Mouse (Mus musculus) intestine, embryonic 16.5 days (tissue): ENCODE results near the gene Fbxl5. TPM values are rescaled to one million over a fixed set of nuclear protein-coding genes. Genes with fewer than 3 reads are reported as not detected.

ENCODE experiments used
- ATAC-seq: fragments of 200-750 bp; cut with Nextera tagmentation; 2 replicates; pipeline ENCODE4 v1.8.0; 2017; ENCODE audit warnings: moderate TSS enrichment, moderate library complexity
- H3K27ac ChIP-seq: fragments of 300-500 bp; sonication (generic); 2 replicates; pipeline ENCODE4 v1.5.1; 2014; ENCODE audit warnings: mild to moderate bottlenecking, low read length
- H3K27me3 ChIP-seq: fragments of 300-500 bp; sonication (generic); replicated peaks from 2 replicates; pipeline ENCODE4 v1.6.1; 2014; ENCODE audit warnings: low read length, control low read depth, mixed read lengths; ENCODE audit not compliant: control insufficient read depth, insufficient read depth
- H3K36me3 ChIP-seq: fragments of 300-500 bp; sonication (generic); 2 replicates; pipeline ENCODE4 v1.6.1; 2014; ENCODE audit warnings: low read length, control low read depth; ENCODE audit not compliant: control insufficient read depth, insufficient read depth
- H3K4me1 ChIP-seq: fragments of 300-500 bp; sonication (generic); 2 replicates; pipeline ENCODE4 v1.6.1; 2014; ENCODE audit warnings: low read length, control low read depth, mixed read lengths; ENCODE audit not compliant: control insufficient read depth, insufficient read depth
- H3K4me2 ChIP-seq: fragments of 300-500 bp; sonication (generic); 2 replicates; pipeline ENCODE4 v1.6.1; 2014; ENCODE audit warnings: low read depth, low read length, control low read depth
- H3K4me3 ChIP-seq: fragments of 300-500 bp; sonication (generic); 2 replicates; pipeline ENCODE4 v1.5.1; 2014; ENCODE audit warnings: mild to moderate bottlenecking, low read length
- H3K9ac ChIP-seq: fragments of 300-500 bp; sonication (generic); 2 replicates; pipeline ENCODE4 v1.6.1; 2014; ENCODE audit warnings: low read depth, low read length
- H3K9me3 ChIP-seq: fragments of 300-500 bp; sonication (generic); 2 replicates; pipeline ENCODE4 v1.6.1; 2016; ENCODE audit warnings: low read length, control low read depth; ENCODE audit not compliant: control insufficient read depth
- WGBS: fragments of 180-500 bp; shearing (Covaris S2); extraction: QIAGEN DNeasy Blood & Tissue Kit; methylation state at CpG from one replicate; pipeline ENCODE4 v1.1.7; 2014; 5-methylcytosine and 5-hydroxymethylcytosine counted together
- polyA plus RNA-seq: library from polyadenylated mRNA; unstranded; fragments of >200 nt; fragmentation: Nextera tagmentation; extraction: Ambion mirVana; gene quantifications from 2 replicates; pipeline ENCODE4 v1.2.1, GENCODE M21; 2015

Gene Fbxl5
- polyA plus RNA-seq, 1 experiment from 2014 or later: 57.1 TPM

- 34% methylated on average over 11 of the region's 11 CpGs for WGBS
These were observed 19.9 kb upstream of the Fbxl5 start for GRCm38 (mm10) chr5:43841144-43842010.

GRCm38 (mm10) chr5:43837372-43837771 is 15.9 kb upstream of the Fbxl5 start:
- no peak overlapping the region for H3K4me3 ChIP-seq
- no peaks in the 10 kb centered on the region for H3K36me3 ChIP-seq
- no peaks in the 10 kb centered on the region for H3K9me3 ChIP-seq
- H3K27ac ChIP-seq: no peak overlapping the region
- H3K4me2 ChIP-seq: no peak overlapping the region
- no peak for ATAC-seq
- 56% methylated on average over 5 of the region's 5 CpGs for WGBS
- H3K27me3 ChIP-seq: no peaks in the 10 kb centered on the region
- H3K4me1 ChIP-seq: no peaks in the 10 kb centered on the region
- H3K9ac ChIP-seq: no peak overlapping the region

More at GRCm38 (mm10) chr5:43841144-43842010, 19.9 kb upstream of the Fbxl5 start:
- no peaks in the 10 kb centered on the region for H3K36me3 ChIP-seq
- H3K27me3 ChIP-seq: no peaks in the 10 kb centered on the region
- ATAC-seq: peak; percentile 71
- H3K4me1 ChIP-seq: peaks cover 4% of the 10 kb centered on the region; the same call in 1 of the 2 replicates
- H3K9me3 ChIP-seq: no peaks in the 10 kb centered on the region
- H3K27ac ChIP-seq: no peak overlapping the region
- 0 out of 2 replicates have a peak overlapping the region, but pooled peaks have one; percentile 15 for H3K9ac ChIP-seq
- no peak overlapping the region for H3K4me3 ChIP-seq
- H3K4me2 ChIP-seq: peak overlapping the region; percentile 22

- WGBS: 86% methylated on average over 7 of the region's 7 CpGs
- Histone ChIP-seq H3K27ac (no peak overlapping the region), H3K9me3 (no peaks in the 10 kb centered on the region), H3K4me2 (no peak overlapping the region), H3K27me3 (no peaks in the 10 kb centered on the region), H3K36me3 (no peaks in the 10 kb centered on the region), H3K4me3 (no peak overlapping the region), H3K9ac (no peak overlapping the region), H3K4me1 (no peaks in the 10 kb centered on the region)
- no peak for ATAC-seq
These were observed 15.2 kb upstream of the Fbxl5 start for GRCm38 (mm10) chr5:43836590-43836989.

GRCm38 (mm10) chr5:43827366-43827765 is 5.9 kb upstream of the Fbxl5 start:
- Histone ChIP-seq H3K27ac (no peak overlapping the region), H3K4me3 (no peak overlapping the region), H3K9me3 (no peaks in the 10 kb centered on the region), H3K9ac (no peak overlapping the region), H3K4me1 (no peaks in the 10 kb centered on the region), H3K27me3 (no peaks in the 10 kb centered on the region), H3K4me2 (no peak overlapping the region), H3K36me3 (no peaks in the 10 kb centered on the region)
- WGBS: 71% methylated on average over 9 of the region's 9 CpGs
- ATAC-seq: no peak

GRCm38 (mm10) chr5:43826883-43827282 is 5.4 kb upstream of the Fbxl5 start:
- H3K4me3 ChIP-seq: no peak overlapping the region
- no peak overlapping the region for H3K9ac ChIP-seq
- H3K36me3 ChIP-seq: no peaks in the 10 kb centered on the region
- no peaks in the 10 kb centered on the region for H3K4me1 ChIP-seq
- no peaks in the 10 kb centered on the region for H3K9me3 ChIP-seq
- no peak overlapping the region for H3K4me2 ChIP-seq
- H3K27me3 ChIP-seq: no peaks in the 10 kb centered on the region
- H3K27ac ChIP-seq: no peak overlapping the region
- no peak for ATAC-seq
- WGBS: 85% methylated on average over 2 of the region's 2 CpGs

GRCm38 (mm10) chr5:43824580-43824979 is 3.1 kb upstream of the Fbxl5 start:
- Histone ChIP-seq H3K4me3 (no peak overlapping the region), H3K4me1 (no peaks in the 10 kb centered on the region), H3K4me2 (no peak overlapping the region), H3K27me3 (no peaks in the 10 kb centered on the region), H3K27ac (no peak overlapping the region), H3K36me3 (no peaks in the 10 kb centered on the region), H3K9me3 (no peaks in the 10 kb centered on the region), H3K9ac (no peak overlapping the region)
- WGBS: 87% methylated on average over 3 of the region's 3 CpGs
- peak; percentile 43; the same call in 1 of the 2 replicates for ATAC-seq

GRCm38 (mm10) chr5:43822824-43823223 is 1.4 kb upstream of the Fbxl5 start:
- ATAC-seq: peak; percentile 77

GRCm38 (mm10) chr5:43822199-43822598 is 761 bp upstream of the Fbxl5 start:
- H3K27me3 ChIP-seq: no peaks in the 10 kb centered on the region
- ATAC-seq: no peak
- no peaks in the 10 kb centered on the region for H3K36me3 ChIP-seq
- H3K9me3 ChIP-seq: no peaks in the 10 kb centered on the region
- no peak overlapping the region for H3K4me3 ChIP-seq
- H3K9ac ChIP-seq: no peak overlapping the region
- no peak overlapping the region for H3K27ac ChIP-seq
- no peak overlapping the region for H3K4me2 ChIP-seq
- peaks cover 3% of the 10 kb centered on the region; the same call in 1 of the 2 replicates for H3K4me1 ChIP-seq
- WGBS: 90% methylated on average over 8 of the region's 8 CpGs

More at GRCm38 (mm10) chr5:43822824-43823223, 1.4 kb upstream of the Fbxl5 start:
- WGBS: 67% methylated on average over 3 of the region's 3 CpGs
- no peak overlapping the region for H3K4me3 ChIP-seq
- H3K9ac ChIP-seq: no peak overlapping the region
- H3K4me1 ChIP-seq: peaks cover 3% of the 10 kb centered on the region; the same call in 1 of the 2 replicates
- H3K27ac ChIP-seq: 0 out of 2 replicates have a peak overlapping the region, but pooled peaks have one; percentile 9
- no peak overlapping the region for H3K4me2 ChIP-seq
- H3K36me3 ChIP-seq: no peaks in the 10 kb centered on the region
- no peaks in the 10 kb centered on the region for H3K27me3 ChIP-seq
- H3K9me3 ChIP-seq: no peaks in the 10 kb centered on the region

- Histone ChIP-seq H3K27ac (no peak overlapping the region), H3K4me1 (peaks cover 3% of the 10 kb centered on the region; the same call in 1 of the 2 replicates), H3K4me3 (no peak overlapping the region), H3K36me3 (no peaks in the 10 kb centered on the region), H3K9ac (no peak overlapping the region), H3K4me2 (no peak overlapping the region), H3K27me3 (no peaks in the 10 kb centered on the region), H3K9me3 (no peaks in the 10 kb centered on the region)
- 79% methylated on average over 11 of the region's 11 CpGs for WGBS
- no peak for ATAC-seq
These were observed 653 bp downstream of the Fbxl5 start for GRCm38 (mm10) chr5:43820785-43821184.
